ENCODE assay signal across 14 mouse cellular contexts in genomic region chr4:97648436-97648707, GRCm38 (mm10).
DNase-seq lines count a peak whose midpoint lies in the region; ATAC-seq lines count a peak whose summit lies in the region.
"Had no signal": no experiment of that assay in that cellular context is flagged by ENCODE, and none has a peak within 500 bp of the region (broad histone marks: within the 10 kb centered on the region; RNA-seq: fewer than 3 reads in every experiment).

No protein-coding gene starts in this region.

- WGBS in embryonic facial prominence, embryonic 10.5 days, result 51% methylated on average over 2 of the region's 2 CpGs
- 63% methylated on average over 2 of the region's 2 CpGs for WGBS in forebrain, embryonic 12.5 days
- 51% methylated on average over 2 of the region's 2 CpGs for WGBS in hindbrain, embryonic 13.5 days
- WGBS in midbrain, embryonic 15.5 days, result 51% methylated on average over 2 of the region's 2 CpGs
- WGBS in liver, embryonic 12.5 days (ENCODE audit: insufficient replicate concordance), result 54% methylated on average over 2 of the region's 2 CpGs

- DNase-seq in embryonic facial prominence, embryonic 10.5 days (ENCODE audit: low spot score), result no peak
- DNase-seq in lung, postnatal 36 days, result no peak
- DNase-seq in cerebellum, adult 11 months, result no peak
- DNase-seq: thymus, postnatal 14 days had no signal

- H3K4me2 ChIP-seq in forebrain, embryonic 12.5 days, result no peak overlapping the region
- H3K4me2 ChIP-seq in hindbrain, embryonic 13.5 days, result no peak overlapping the region
- no peak overlapping the region for H3K4me2 ChIP-seq in midbrain, embryonic 15.5 days
- H3K4me2 ChIP-seq in liver, embryonic 12.5 days, result no peak overlapping the region
- H3K4me2 ChIP-seq: limb, embryonic 12.5 days had no signal

- H3K9ac ChIP-seq in forebrain, embryonic 12.5 days, result no peak overlapping the region
- H3K9ac ChIP-seq in hindbrain, embryonic 13.5 days, result no peak overlapping the region
- H3K9ac ChIP-seq in midbrain, embryonic 15.5 days, result no peak overlapping the region
- H3K9ac ChIP-seq in liver, embryonic 12.5 days, result no peak overlapping the region
- H3K9ac ChIP-seq: limb, embryonic 12.5 days; lung, embryonic 15.5 days had no signal

- no peaks in the 10 kb centered on the region for H3K9me3 ChIP-seq in embryonic facial prominence, embryonic 10.5 days
- no peaks in the 10 kb centered on the region for H3K9me3 ChIP-seq in forebrain, embryonic 12.5 days
- H3K9me3 ChIP-seq in hindbrain, embryonic 13.5 days, result no peaks in the 10 kb centered on the region
- no peaks in the 10 kb centered on the region for H3K9me3 ChIP-seq in midbrain, embryonic 15.5 days
- no peaks in the 10 kb centered on the region for H3K9me3 ChIP-seq in liver, embryonic 12.5 days (replicated peaks)
- H3K9me3 ChIP-seq: heart, embryonic 13.5 days; limb, embryonic 12.5 days; lung, embryonic 15.5 days had no signal

- H3K36me3 ChIP-seq in embryonic facial prominence, embryonic 10.5 days (replicated peaks), result no peaks in the 10 kb centered on the region
- no peaks in the 10 kb centered on the region for H3K36me3 ChIP-seq in forebrain, embryonic 12.5 days (replicated peaks)
- no peaks in the 10 kb centered on the region for H3K36me3 ChIP-seq in hindbrain, embryonic 13.5 days
- no peaks in the 10 kb centered on the region for H3K36me3 ChIP-seq in midbrain, embryonic 15.5 days (replicated peaks)
- H3K36me3 ChIP-seq in liver, embryonic 12.5 days, result no peaks in the 10 kb centered on the region
- H3K36me3 ChIP-seq: heart, embryonic 13.5 days; limb, embryonic 12.5 days; lung, embryonic 15.5 days had no signal

- H3K27ac ChIP-seq in embryonic facial prominence, embryonic 10.5 days (replicated peaks), result peak overlapping the region; percentile 45; the same call in 1 of the 2 replicates
- H3K27ac ChIP-seq in forebrain, embryonic 12.5 days, result peak overlapping the region; percentile 92
- peak overlapping the region; percentile 89 for H3K27ac ChIP-seq in hindbrain, embryonic 13.5 days
- peak overlapping the region; percentile 73 for H3K27ac ChIP-seq in midbrain, embryonic 15.5 days
- H3K27ac ChIP-seq in liver, embryonic 12.5 days, result no peak overlapping the region
- H3K27ac ChIP-seq: kidney, postnatal 0 days had no signal

- ATAC-seq in forebrain, embryonic 12.5 days (ENCODE audit: low FRiP score), result no peak
- ATAC-seq in hindbrain, embryonic 13.5 days (ENCODE audit: low FRiP score), result no peak
- ATAC-seq in midbrain, embryonic 15.5 days (replicated peaks), result no peak
- no peak for ATAC-seq in liver, embryonic 12.5 days
- ATAC-seq: activated CD4-positive, CD25-positive, alpha-beta regulatory T cell, adult 4 months had no signal

- peaks cover 29% of the 10 kb centered on the region for H3K4me1 ChIP-seq in embryonic facial prominence, embryonic 10.5 days
- H3K4me1 ChIP-seq in forebrain, embryonic 12.5 days, result peaks cover 32% of the 10 kb centered on the region
- H3K4me1 ChIP-seq in hindbrain, embryonic 13.5 days (replicated peaks), result peaks cover 34% of the 10 kb centered on the region
- peaks cover 23% of the 10 kb centered on the region for H3K4me1 ChIP-seq in midbrain, embryonic 15.5 days
- no peaks in the 10 kb centered on the region for H3K4me1 ChIP-seq in liver, embryonic 12.5 days

- no peaks in the 10 kb centered on the region for H3K27me3 ChIP-seq in embryonic facial prominence, embryonic 10.5 days (replicated peaks; ENCODE audit: low read depth, poor library complexity, severe bottlenecking)
- no peaks in the 10 kb centered on the region for H3K27me3 ChIP-seq in forebrain, embryonic 12.5 days
- no peaks in the 10 kb centered on the region for H3K27me3 ChIP-seq in hindbrain, embryonic 13.5 days
- H3K27me3 ChIP-seq in midbrain, embryonic 15.5 days (replicated peaks), result no peaks in the 10 kb centered on the region
- no peaks in the 10 kb centered on the region for H3K27me3 ChIP-seq in liver, embryonic 12.5 days (replicated peaks)
- H3K27me3 ChIP-seq: heart, embryonic 13.5 days; limb, embryonic 12.5 days; lung, embryonic 15.5 days had no signal

- no peak overlapping the region for H3K4me3 ChIP-seq in embryonic facial prominence, embryonic 10.5 days
- H3K4me3 ChIP-seq in forebrain, embryonic 12.5 days (replicated peaks), result no peak overlapping the region
- H3K4me3 ChIP-seq in hindbrain, embryonic 13.5 days, result no peak overlapping the region
- no peak overlapping the region for H3K4me3 ChIP-seq in midbrain, embryonic 15.5 days
- H3K4me3 ChIP-seq in liver, embryonic 12.5 days, result no peak overlapping the region
- H3K4me3 ChIP-seq: erythroblast, embryonic 14.5 days; limb, embryonic 12.5 days; lung, embryonic 15.5 days had no signal
